16 mouse cellular contexts compared by ENCODE assay signal in the genomic region with DNA sequence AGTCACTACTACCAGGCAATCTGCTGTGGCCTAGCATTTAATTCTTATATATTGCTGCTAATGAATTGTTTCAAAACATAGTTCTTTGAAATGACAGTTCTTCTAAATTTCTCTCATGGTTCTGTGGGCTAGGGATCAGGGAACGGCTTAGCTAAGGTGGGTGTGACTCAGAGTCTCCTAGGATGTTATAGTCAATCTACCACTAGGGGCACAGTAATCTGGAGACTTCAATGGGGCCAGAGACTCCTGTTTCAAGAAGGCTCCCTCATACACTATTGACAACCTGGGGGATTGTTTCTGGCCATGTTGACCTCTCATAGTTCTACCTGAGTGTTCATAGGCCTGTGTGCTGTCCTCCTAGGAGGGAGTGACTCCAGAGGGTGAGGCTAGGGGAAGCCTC. TPM values are rescaled to one million over a fixed set of nuclear protein-coding genes. Genes with fewer than 3 reads are reported as not detected.
DNase-seq lines count a peak whose midpoint lies in the region; ATAC-seq and TF ChIP-seq lines count a peak whose summit lies in the region.
"Had no signal": no experiment of that assay in that cellular context is flagged by ENCODE, and none has a peak within 500 bp of the region (broad histone marks: within the 10 kb centered on the region; RNA-seq: fewer than 3 reads in every experiment).

No protein-coding gene starts in this region.

- H3K4me2 ChIP-seq in lung, postnatal 0 days (replicated peaks; ENCODE audit: low read depth, low read length): no peak overlapping the region
- H3K4me2 ChIP-seq: embryonic facial prominence, embryonic 13.5 days had no signal

- no peak overlapping the region for H3K9ac ChIP-seq in lung, postnatal 0 days (replicated peaks; ENCODE audit: low read depth)
- H3K9ac ChIP-seq: embryonic facial prominence, embryonic 13.5 days had no signal

- WGBS in lung, postnatal 0 days: 6% methylated on average over 1 of the region's 1 CpGs

- no peak for TF ChIP-seq EP300 in lung, postnatal 0 days (IDR thresholded peaks at IDR 0.05)

- ATAC-seq in frontal cortex, adult (ENCODE audit: low TSS enrichment): peak; percentile 84
- ATAC-seq in lung, postnatal 0 days: 0 out of 2 replicates have a peak, but pooled peaks have one; percentile 38
- ATAC-seq in common myeloid progenitor, adult 5-6 weeks (replicated peaks; ENCODE audit: low read depth, poor library complexity, severe bottlenecking): peak; percentile 85

- H3K4me1 ChIP-seq in lung, postnatal 0 days (ENCODE audit: insufficient read depth, low read depth, low read length): no peaks in the 10 kb centered on the region

- no peak overlapping the region for H3K27ac ChIP-seq in lung, postnatal 0 days (ENCODE audit: low read length)
- H3K27ac ChIP-seq: embryonic facial prominence, embryonic 13.5 days had no signal

- no peaks in the 10 kb centered on the region for H3K9me3 ChIP-seq in lung, postnatal 0 days (ENCODE audit: low read length)
- H3K9me3 ChIP-seq: embryonic facial prominence, embryonic 13.5 days had no signal

- H3K36me3 ChIP-seq in lung, postnatal 0 days (ENCODE audit: insufficient read depth, low read length): no peaks in the 10 kb centered on the region
- H3K36me3 ChIP-seq: embryonic facial prominence, embryonic 13.5 days had no signal

- H3K27me3 ChIP-seq in lung, postnatal 0 days (replicated peaks; ENCODE audit: insufficient read depth, low read length): no peaks in the 10 kb centered on the region
- H3K27me3 ChIP-seq: embryonic facial prominence, embryonic 13.5 days had no signal

- no peak for DNase-seq in frontal cortex, postnatal 14 days (ENCODE audit: low spot score in 2 of 2)
- peak; percentile 61 for DNase-seq in lung, postnatal 0 days (ENCODE audit: low spot score)
- no peak for DNase-seq in lung, postnatal 4 days
- peak; percentile 21 for DNase-seq in retina, postnatal 1 day
- DNase-seq in cerebellum, adult 8-10 months: no peak
- DNase-seq in layer of hippocampus, adult 18-20 months (ENCODE audit: low spot score in 2 of 2): no peak
- DNase-seq: heart, adult 18-20 months; kidney, postnatal 36 days; lung, adult 2 months; midbrain, embryonic 14.5 days; thymus, postnatal 36 days had no signal

- H3K4me3 ChIP-seq in lung, postnatal 0 days (ENCODE audit: low read depth, low read length): no peak overlapping the region
- H3K4me3 ChIP-seq: embryonic facial prominence, embryonic 13.5 days had no signal

- TF ChIP-seq CTCF in lung, postnatal 0 days (IDR thresholded peaks at IDR 0.05): peak; percentile 65

RNA-seq across cellular contexts. Expression of a gene that starts 5.4 kb away (rescaled TPM):
- 43.0 and 46.3 TPM in 2 replicates for polyA plus RNA-seq in lung, postnatal 0 days (2015; fragmentation: Nextera tagmentation; extraction: Ambion mirVana)
- 7.8 and 11.8 TPM in 2 replicates for total RNA-seq in common myeloid progenitor, adult 5-6 weeks (2017)
- 10 to 100 TPM; 71.8 to 74.1 TPM for total RNA-seq in layer of hippocampus, adult 18-20 months (2021)

RNA-seq across cellular contexts. Expression of a gene that starts 20.8 kb away (rescaled TPM):
- 10.1 and 11.7 TPM in 2 replicates for polyA plus RNA-seq in lung, postnatal 0 days (2015; fragmentation: Nextera tagmentation; extraction: Ambion mirVana)
- total RNA-seq in common myeloid progenitor, adult 5-6 weeks (2017): 17.4 and 20.9 TPM in 2 replicates
- total RNA-seq in layer of hippocampus, adult 18-20 months (2021): 10 to 100 TPM; 11.4 to 12.2 TPM

RNA-seq across cellular contexts. Expression of a gene that starts 21.3 kb away (rescaled TPM):
- 0.26 and 0.44 TPM in 2 replicates for polyA plus RNA-seq in lung, postnatal 0 days (2015; fragmentation: Nextera tagmentation; extraction: Ambion mirVana)
- total RNA-seq in common myeloid progenitor, adult 5-6 weeks (2017): not detected in 2 replicates
- total RNA-seq in layer of hippocampus, adult 18-20 months (2021): under 1 TPM; 0.15 to 0.64 TPM
- total RNA-seq: heart, adult 18-20 months had no signal

RNA-seq across cellular contexts. Expression of a gene that starts 39.0 kb away (rescaled TPM):
- polyA plus RNA-seq in lung, postnatal 0 days (2015; fragmentation: Nextera tagmentation; extraction: Ambion mirVana): 7.6 and 10.4 TPM in 2 replicates
- total RNA-seq in common myeloid progenitor, adult 5-6 weeks (2017): not detected in 2 replicates
- total RNA-seq in layer of hippocampus, adult 18-20 months (2021): not detected
- total RNA-seq: left cerebral cortex, postnatal 36 days had no signal
- polyA plus RNA-seq: hindbrain, embryonic 11.5 days had no signal

RNA-seq across cellular contexts. Expression of a gene that starts 45.3 kb away (rescaled TPM):
- polyA plus RNA-seq in lung, postnatal 0 days (2015; fragmentation: Nextera tagmentation; extraction: Ambion mirVana): not detected in 2 replicates
- not detected in 2 replicates for total RNA-seq in common myeloid progenitor, adult 5-6 weeks (2017)
- total RNA-seq in layer of hippocampus, adult 18-20 months (2021): not detected
- total RNA-seq: heart, adult 18-20 months; left cerebral cortex, postnatal 36 days had no signal
- polyA plus RNA-seq: embryonic facial prominence, embryonic 13.5 days; hindbrain, embryonic 11.5 days; lung, adult 2 months; midbrain, embryonic 14.5 days had no signal

Comparison
In these comparisons a context has a peak if more than half of its experiments do, and no peak if none do; other contexts are left out.
1. DNase-seq: peak in lung, postnatal 0 days (single experiment) and retina, postnatal 1 day (single experiment); none in frontal cortex, postnatal 14 days (0 of 2), lung, postnatal 4 days (0 of 2), cerebellum, adult 8-10 months (single experiment) and layer of hippocampus, adult 18-20 months (0 of 2).
2. Peak in every context shown above with its lines, with median percentiles within 50 percentile points of each other: ATAC-seq.